Mouse (Mus musculus) thymus, postnatal 4 days (tissue): ENCODE results near the gene Loxl3.
A peak's percentile ranks its signal among the peaks of the same experiment; 100 is the strongest.

ENCODE experiments used
- DNase-seq: peaks from one replicate; pipeline ENCODE4 v3.0.0; 2021

The Loxl3 gene

GRCm38 (mm10) chr6:83019044-83019443 lies 14.9 kb upstream of the Loxl3 start:
- DNase-seq: no peak

- no peak for DNase-seq
These were observed 13.9 kb upstream of the Loxl3 start for GRCm38 (mm10) chr6:83020121-83020520.

GRCm38 (mm10) chr6:83020836-83021593 lies 13.0 kb upstream of the Loxl3 start:
- no peak for DNase-seq

GRCm38 (mm10) chr6:83023008-83023407 lies 11.0 kb upstream of the Loxl3 start:
- no peak for DNase-seq

- DNase-seq: no peak
These were observed 10.2 kb upstream of the Loxl3 start for GRCm38 (mm10) chr6:83023786-83024185.

GRCm38 (mm10) chr6:83024421-83024820 lies 9.6 kb upstream of the Loxl3 start:
- no peak for DNase-seq

GRCm38 (mm10) chr6:83025221-83025620 lies 8.8 kb upstream of the Loxl3 start:
- DNase-seq: no peak

- no peak for DNase-seq
These were observed 6.7 kb upstream of the Loxl3 start for GRCm38 (mm10) chr6:83027293-83027692.

GRCm38 (mm10) chr6:83027706-83028105 lies 6.3 kb upstream of the Loxl3 start:
- DNase-seq: no peak

- no peak for DNase-seq
These were observed 4.2 kb upstream of the Loxl3 start for GRCm38 (mm10) chr6:83029777-83030176.

- no peak for DNase-seq
These were observed 2.9 kb upstream of the Loxl3 start for GRCm38 (mm10) chr6:83031111-83031510.

DNA sequence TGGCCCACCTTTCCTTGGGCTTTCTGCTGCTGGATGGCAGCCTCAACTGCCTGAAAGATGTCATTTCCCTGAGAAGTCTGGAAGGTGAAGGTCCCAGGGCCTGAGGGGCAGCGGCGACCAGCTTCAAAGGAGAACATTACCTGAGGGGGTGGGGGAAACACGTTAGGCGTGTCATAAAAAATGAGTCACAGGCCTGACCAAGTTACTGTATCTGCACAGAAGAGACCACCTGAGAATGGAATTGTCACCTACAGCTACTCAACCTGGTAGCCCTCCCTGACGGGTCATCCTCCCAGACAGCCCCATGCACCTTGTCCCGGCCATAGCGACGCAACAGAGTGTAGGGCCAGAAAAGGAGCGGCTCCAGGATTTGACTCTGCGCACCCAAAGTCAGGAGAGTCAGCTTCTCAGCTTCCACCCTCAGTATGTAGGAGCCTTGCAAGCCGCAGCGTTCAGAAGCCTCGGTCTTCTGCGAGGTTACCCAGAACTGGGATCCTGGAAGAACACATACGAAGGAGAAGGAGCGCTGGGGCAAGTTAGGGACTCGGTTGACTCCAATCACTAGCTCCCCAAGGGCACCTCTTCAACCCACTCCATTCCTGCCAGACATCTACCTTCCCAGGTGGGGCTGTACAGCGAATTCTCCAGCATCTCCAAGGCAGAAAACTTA lies 1.9 kb upstream of the Loxl3 start:
- no peak for DNase-seq

GRCm38 (mm10) chr6:83032769-83033191 lies 1.2 kb upstream of the Loxl3 start:
- DNase-seq: peak; percentile 74

- no peak for DNase-seq
These were observed 586 bp downstream of the Loxl3 start for GRCm38 (mm10) chr6:83034463-83035055.

GRCm38 (mm10) chr6:83037188-83037587 lies 3.2 kb downstream of the Loxl3 start:
- DNase-seq: no peak

GRCm38 (mm10) chr6:83038496-83039012 lies 4.6 kb downstream of the Loxl3 start:
- DNase-seq: peak; percentile 96

DNA sequence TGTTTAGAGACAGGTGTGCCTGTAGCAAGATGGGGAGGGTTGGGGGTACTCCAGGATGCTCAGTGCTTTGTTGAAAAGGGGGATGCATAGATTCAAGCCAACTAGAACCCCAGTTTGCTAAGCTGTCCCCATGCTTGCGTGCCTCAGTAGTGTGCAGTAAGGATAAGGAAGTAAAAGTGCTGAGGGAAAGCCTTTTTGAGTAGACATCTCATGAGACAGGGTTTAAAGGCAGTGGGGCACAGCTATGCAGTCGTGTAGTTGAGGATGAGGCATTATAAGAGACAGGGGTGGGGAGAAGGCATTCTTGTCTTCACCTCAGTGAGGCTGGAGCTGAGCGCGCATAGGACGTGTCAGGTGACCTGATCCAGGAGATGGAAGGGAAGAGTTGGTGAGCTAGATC lies 6.6 kb downstream of the Loxl3 start:
- DNase-seq: no peak

GRCm38 (mm10) chr6:83043561-83043960 lies 9.6 kb downstream of the Loxl3 start:
- DNase-seq: no peak

DNA sequence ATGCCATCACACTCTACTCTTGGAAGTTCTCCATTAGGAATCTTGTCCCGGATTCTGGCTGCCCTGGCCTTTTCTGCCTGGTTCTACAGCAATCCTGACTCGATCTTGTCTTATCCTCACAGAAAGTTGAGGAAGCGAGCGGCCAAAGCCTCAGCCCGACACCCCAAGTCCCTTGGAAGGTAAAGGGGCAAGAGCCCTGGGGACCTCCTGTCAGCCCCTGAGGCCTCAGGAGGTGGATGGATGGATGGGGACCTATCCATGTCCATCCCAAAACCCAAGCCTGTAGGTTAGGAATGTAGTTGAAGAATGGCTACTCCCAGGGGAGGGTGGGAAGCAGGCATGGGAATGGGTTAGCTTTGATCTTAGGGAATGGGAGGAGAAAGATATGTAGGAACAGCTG lies 10.0 kb downstream of the Loxl3 start:
- no peak for DNase-seq

DNA sequence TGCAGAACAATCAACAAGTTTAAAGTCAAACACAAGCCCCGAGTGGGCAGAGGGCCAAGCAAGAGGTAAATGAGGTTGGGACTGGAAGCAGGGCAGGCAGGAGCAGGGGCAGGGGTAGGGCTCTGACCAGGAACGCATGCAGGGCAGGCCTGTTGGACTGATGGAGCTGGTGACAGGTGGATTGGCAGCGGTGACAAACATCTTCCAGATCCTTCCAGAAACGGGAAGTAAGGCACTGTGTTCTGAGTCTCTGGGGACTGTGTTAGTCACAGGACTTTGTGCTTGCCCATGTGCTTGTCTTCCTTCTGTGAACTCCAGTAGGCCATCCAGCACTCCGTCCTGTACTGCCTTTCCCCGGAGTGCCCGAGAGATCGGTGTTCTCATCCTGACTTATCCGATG lies 10.8 kb downstream of the Loxl3 start:
- no peak for DNase-seq

DNA sequence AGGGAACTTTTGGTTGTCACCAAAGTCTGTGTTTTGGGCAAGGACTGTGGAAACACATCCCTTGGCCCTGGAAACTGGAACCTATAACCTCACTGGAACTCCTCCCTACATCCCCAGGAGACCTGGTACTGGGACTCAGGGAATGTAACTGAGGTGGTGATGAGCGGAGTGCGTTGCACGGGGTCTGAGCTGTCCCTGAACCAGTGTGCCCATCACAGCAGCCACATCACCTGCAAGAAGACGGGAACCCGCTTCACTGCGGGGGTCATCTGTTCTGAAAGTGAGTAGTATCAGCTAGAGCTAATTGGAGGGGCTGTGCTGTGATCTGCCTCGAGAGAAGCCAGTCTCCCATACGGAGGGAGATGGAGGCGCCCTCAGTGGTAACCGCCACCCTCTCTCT lies 15.4 kb downstream of the Loxl3 start:
- DNase-seq: no peak

DNA sequence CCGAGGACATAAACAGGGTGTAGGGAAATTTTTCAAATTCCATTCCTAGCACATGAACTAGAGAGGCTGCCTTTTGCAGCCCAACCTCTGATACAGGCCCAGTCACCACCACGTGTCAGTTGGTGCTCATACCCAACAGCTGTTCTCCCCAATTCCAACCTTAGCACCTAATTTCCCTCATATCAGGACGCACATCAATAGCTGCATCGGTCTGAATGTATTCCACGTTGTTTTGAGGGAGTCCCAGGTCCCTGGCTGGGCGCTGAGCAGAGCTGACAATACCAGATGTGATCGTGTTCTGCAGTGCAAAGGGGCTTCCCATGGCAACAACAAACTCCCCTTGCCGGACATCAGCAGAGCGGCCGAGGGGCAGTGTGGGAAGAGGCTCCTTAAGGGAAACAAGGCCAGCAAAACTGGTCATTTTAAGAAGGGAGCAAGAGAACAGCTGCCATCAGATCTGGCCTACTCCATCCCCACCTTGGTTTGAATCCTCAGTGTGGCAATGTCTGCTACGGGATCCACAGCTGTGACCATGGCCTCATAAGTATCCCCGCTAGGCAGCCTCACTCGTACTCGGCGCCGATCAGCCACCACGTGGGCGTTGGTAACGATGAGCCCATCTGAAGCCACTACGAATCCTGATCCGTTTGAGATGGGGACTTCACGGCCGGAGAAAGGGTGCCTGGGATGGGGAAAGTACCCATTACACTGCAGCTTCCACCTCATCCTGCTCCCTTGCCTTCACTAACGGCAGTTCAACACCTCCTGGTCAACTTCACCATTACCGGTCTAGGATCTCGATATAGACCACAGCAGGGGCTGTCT lies 19.4 kb downstream of the Loxl3 start:
- DNase-seq: peak; percentile 52
